Mouse (Mus musculus): ENCODE results near the gene Gemin5. TPM values are rescaled to one million over a fixed set of nuclear protein-coding genes. Genes with fewer than 3 reads are reported as not detected.
A peak's percentile ranks its signal among the peaks of the same experiment; 100 is the strongest.
"Not testable (repeated sequence)": the region's sequence is repeated elsewhere in the genome, so short reads cannot be mapped to it uniquely, and the experiment has no call there.

Gemin5 gene
- polyA plus RNA-seq, 1 experiment: 18.7 TPM

GRCm38 (mm10) chr11:58201052-58201451, 32.7 kb upstream of the Gemin5 start:
- peaks cover 5% of the 10 kb centered on the region for H3K27me3 ChIP-seq (ENCODE audit: control insufficient read depth, insufficient read depth, insufficient read length)
- H3ac ChIP-seq (ENCODE audit: control insufficient read depth, insufficient read length): no peak overlapping the region
- no peak overlapping the region for H3K4me3 ChIP-seq
- H3K79me2 ChIP-seq (ENCODE audit: control insufficient read depth, insufficient read depth): no peaks in the 10 kb centered on the region
- TF ChIP-seq USF1 (IDR thresholded peaks at IDR 0.05; ENCODE audit: low read depth) (no peak), MYOG (IDR thresholded peaks at IDR 0.05; ENCODE audit: control insufficient read depth in 1 of 3, insufficient read depth in 1 of 3, insufficient read length in 2 of 3, low read depth in 2 of 3) (peak; percentile 52 to 88 (median 68)), MYOD1 (IDR thresholded peaks at IDR 0.05; ENCODE audit: control insufficient read depth in 1 of 3, insufficient read length in 2 of 3, low read depth in 2 of 3) (peak in 2 of 3 experiments; percentile 38 to 57)
- peak overlapping the region; percentile 50 for H3K4me2 ChIP-seq (ENCODE audit: low read depth)
- no peaks in the 10 kb centered on the region for H3K36me3 ChIP-seq (ENCODE audit: control insufficient read depth, insufficient read depth)

GRCm38 (mm10) chr11:58200226-58200625, 31.9 kb upstream of the Gemin5 start:
- peak overlapping the region; percentile 39 for H3K4me3 ChIP-seq

GRCm38 (mm10) chr11:58199229-58200037, 31.1 kb upstream of the Gemin5 start, which contains the start of the genes Igtp and Irgm2:
Gene Igtp, plus strand, starts transcription at chr11:58199556.
Gene Irgm2, plus strand, starts transcription at chr11:58199618.
- Histone ChIP-seq H3K4me3 (peak within 1 kb of the TSS; percentile 39), H3K4me2 (ENCODE audit: low read depth) (peak within 1 kb of the TSS; percentile 96)
- not testable (repeated sequence) for H3K27me3 ChIP-seq (ENCODE audit: control insufficient read depth, insufficient read depth, insufficient read length); H3K79me2 ChIP-seq (ENCODE audit: control insufficient read depth, insufficient read depth); H3K36me3 ChIP-seq (ENCODE audit: control insufficient read depth, insufficient read depth); H3ac ChIP-seq (ENCODE audit: control insufficient read depth, insufficient read length)

More at GRCm38 (mm10) chr11:58200226-58200625, 31.9 kb upstream of the Gemin5 start:
- H3K36me3 ChIP-seq (ENCODE audit: control insufficient read depth, insufficient read depth): no peaks in the 10 kb centered on the region
- H3ac ChIP-seq (ENCODE audit: control insufficient read depth, insufficient read length): no peak overlapping the region
- H3K27me3 ChIP-seq (ENCODE audit: control insufficient read depth, insufficient read depth, insufficient read length): peaks cover 5% of the 10 kb centered on the region
- no peaks in the 10 kb centered on the region for H3K79me2 ChIP-seq (ENCODE audit: control insufficient read depth, insufficient read depth)
- no peak overlapping the region for H3K4me2 ChIP-seq (ENCODE audit: low read depth)
- TF ChIP-seq MYOG (IDR thresholded peaks at IDR 0.05; ENCODE audit: control insufficient read depth in 1 of 3, insufficient read depth in 1 of 3, insufficient read length in 2 of 3, low read depth in 2 of 3) (no peak), MYOD1 (IDR thresholded peaks at IDR 0.05; ENCODE audit: control insufficient read depth in 1 of 3, insufficient read length in 2 of 3, low read depth in 2 of 3) (no peak), E2F4 (IDR thresholded peaks at IDR 0.05; ENCODE audit: insufficient read depth) (no peak), REST (IDR thresholded peaks at IDR 0.05; ENCODE audit: insufficient read depth, insufficient read length) (no peak), SRF (IDR thresholded peaks at IDR 0.05; ENCODE audit: control insufficient read depth, insufficient read length, low read depth) (no peak), MAX (IDR thresholded peaks at IDR 0.05; ENCODE audit: low read depth) (no peak), CEBPB (IDR thresholded peaks at IDR 0.05; ENCODE audit: insufficient read depth, poor library complexity, severe bottlenecking) (no peak), USF1 (IDR thresholded peaks at IDR 0.05; ENCODE audit: low read depth) (no peak), TCF12 (IDR thresholded peaks at IDR 0.05; ENCODE audit: insufficient read depth, poor library complexity, severe bottlenecking) (no peak)

GRCm38 (mm10) chr11:58198663-58199062, 30.3 kb upstream of the Gemin5 start:
- Histone ChIP-seq H3K79me2 (ENCODE audit: control insufficient read depth, insufficient read depth) (no peaks in the 10 kb centered on the region), H3K4me3 (peak overlapping the region; percentile 39), H3K4me2 (ENCODE audit: low read depth) (peak overlapping the region; percentile 96), H3K27me3 (ENCODE audit: control insufficient read depth, insufficient read depth, insufficient read length) (peaks cover 5% of the 10 kb centered on the region), H3ac (ENCODE audit: control insufficient read depth, insufficient read length) (no peak overlapping the region), H3K36me3 (ENCODE audit: control insufficient read depth, insufficient read depth) (no peaks in the 10 kb centered on the region)
- TF ChIP-seq CEBPB (IDR thresholded peaks at IDR 0.05; ENCODE audit: insufficient read depth, poor library complexity, severe bottlenecking) (no peak), MYOD1 (IDR thresholded peaks at IDR 0.05; ENCODE audit: control insufficient read depth in 1 of 3, insufficient read length in 2 of 3, low read depth in 2 of 3) (no peak), POLR2A (IDR thresholded peaks at IDR 0.05; ENCODE audit: insufficient read length, low read depth) (no peak), TCF12 (IDR thresholded peaks at IDR 0.05; ENCODE audit: insufficient read depth, poor library complexity, severe bottlenecking) (no peak), USF1 (IDR thresholded peaks at IDR 0.05; ENCODE audit: low read depth) (no peak), POLR2AphosphoS2 (IDR thresholded peaks at IDR 0.05; ENCODE audit: insufficient read length, low read depth) (no peak)

- H3K4me2 ChIP-seq (ENCODE audit: low read depth): peak overlapping the region; percentile 12
- no peak overlapping the region for H3K4me3 ChIP-seq
Measured at GRCm38 (mm10) chr11:58193860-58194520, 25.7 kb upstream of the Gemin5 start.

More at GRCm38 (mm10) chr11:58193860-58194520, 25.7 kb upstream of the Gemin5 start:
- Histone ChIP-seq H3K79me2 (ENCODE audit: control insufficient read depth, insufficient read depth) (no peaks in the 10 kb centered on the region), H3K27me3 (ENCODE audit: control insufficient read depth, insufficient read depth, insufficient read length) (peaks cover 5% of the 10 kb centered on the region), H3K36me3 (ENCODE audit: control insufficient read depth, insufficient read depth) (no peaks in the 10 kb centered on the region), H3ac (ENCODE audit: control insufficient read depth, insufficient read length) (no peak overlapping the region)
- TF ChIP-seq TCF12 (IDR thresholded peaks at IDR 0.05; ENCODE audit: insufficient read depth, poor library complexity, severe bottlenecking) (no peak), MYOD1 (IDR thresholded peaks at IDR 0.05; ENCODE audit: control insufficient read depth in 1 of 3, insufficient read length in 2 of 3, low read depth in 2 of 3) (peak; percentile 45 to 91 (median 77)), MYOG (IDR thresholded peaks at IDR 0.05; ENCODE audit: control insufficient read depth in 1 of 3, insufficient read depth in 1 of 3, insufficient read length in 2 of 3, low read depth in 2 of 3) (peak in 1 of 3 experiments; percentile 67)
